Mouse (Mus musculus): Measurements from ENCODE around the gene Rarg.

The Rarg gene

GRCm38 (mm10) chr15:102270274-102270960 lies 13.1 kb upstream of the Rarg start, which contains the start of gene Gm9918:
Gene Gm9918 (plus strand): TSS chr15:102270563.
- POLR2A ChIA-PET, result interaction anchor here (0.7 to 1.8 kb wide), 20 partner anchors 8 to 200 kb away, joined by 3 to 6 read pairs (median 3); partner anchors contain the start of genes Mfsd5 (in 2 of the 4), Csad (in 1 of the 4), Espl1 (in 1 of the 4) and Pcbp2 (in 1 of the 4)
- CTCF ChIA-PET, result interaction anchor here in 3 of 4 experiments (0.6 to 1.8 kb wide), 5 partner anchors 29 to 85 kb away, joined by 3 to 7 read pairs (median 5); no protein-coding TSS in a partner anchor

- POLR2A ChIA-PET, result interaction anchor here in 2 of 4 experiments (0.6 to 2.4 kb wide), 3 partner anchors 15 to 19 kb away, joined by 3 to 6 read pairs (median 3); no protein-coding TSS in a partner anchor
- CTCF ChIA-PET, result interaction anchor here (0.5 to 1.3 kb wide), 7 partner anchors 14 to 109 kb away, joined by 4 to 11 read pairs (median 5); no protein-coding TSS in a partner anchor
Measured at GRCm38 (mm10) chr15:102265548-102265947, 8.2 kb upstream of the Rarg start.

DNA sequence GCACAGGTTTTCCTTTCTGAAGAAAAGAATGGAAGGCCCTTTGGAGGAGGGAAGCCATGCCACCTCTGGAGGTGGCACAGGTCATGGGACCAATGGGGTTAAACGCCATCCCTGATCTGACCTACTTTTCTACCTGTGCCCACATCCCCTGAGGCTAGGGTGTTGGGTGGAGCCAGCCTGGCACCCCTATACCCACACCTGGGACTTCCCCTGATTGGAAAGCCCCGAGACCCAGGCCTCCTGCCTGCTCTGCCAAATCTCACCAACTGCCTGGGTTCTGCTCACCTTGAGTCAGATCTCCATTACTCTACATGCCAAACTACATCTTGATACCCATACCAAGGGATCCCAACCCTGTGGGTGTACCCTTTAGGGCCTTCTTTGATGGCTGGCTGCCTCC lies 5.7 kb upstream of the Rarg start:
- ChIA-PET CTCF (interaction anchor here in 1 of 4 experiments (0.5 to 1.0 kb wide), 2 partner anchors 15 to 39 kb away, joined by 3 to 6 read pairs; no protein-coding TSS in a partner anchor), POLR2A (interaction anchor here in 3 of 4 experiments (0.5 to 2.2 kb wide), 15 partner anchors 8 to 1149 kb away, joined by 3 to 10 read pairs (median 3); partner anchors contain the start of gene Zfp740 (in 1 of the 3))

DNA sequence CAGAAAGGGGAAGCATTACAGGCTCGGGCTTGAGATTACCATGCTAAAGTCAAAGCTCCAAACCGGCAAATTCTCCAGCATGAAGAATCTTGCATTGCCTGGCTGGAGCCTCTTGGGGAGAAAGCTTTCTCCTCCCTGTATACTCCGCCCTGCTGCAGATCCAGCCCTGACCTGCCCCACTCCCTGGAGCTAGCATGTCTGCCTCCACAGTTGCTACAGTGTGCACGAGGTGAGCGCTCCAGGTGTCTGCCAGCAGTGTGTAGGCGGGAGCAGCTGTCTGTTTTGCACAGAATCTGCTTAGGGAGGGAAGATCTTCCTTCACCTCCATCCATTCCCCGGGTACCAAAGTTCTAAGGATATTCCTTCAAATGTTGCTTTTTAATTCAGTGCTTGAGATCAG lies 5.3 kb upstream of the Rarg start:
- POLR2A ChIA-PET, result interaction anchor here in 3 of 4 experiments (0.5 to 2.2 kb wide), 19 partner anchors 9 to 1149 kb away, joined by 3 to 10 read pairs (median 3); partner anchors contain the start of genes Map3k12 (in 1 of the 3) and Zfp740 (in 1 of the 3)
- CTCF ChIA-PET, result interaction anchor here in 2 of 4 experiments (0.5 to 1.0 kb wide), 3 partner anchors 16 to 1022 kb away, joined by 3 to 6 read pairs (median 3); no protein-coding TSS in a partner anchor

- POLR2A ChIA-PET, result interaction anchor here in 3 of 4 experiments (0.5 to 5.4 kb wide), 23 partner anchors 9 to 464 kb away, joined by 3 to 40 read pairs (median 3); partner anchors contain the start of genes Gm9918 (in 1 of the 3), Mfsd5 (in 1 of the 3), Soat2 (in 1 of the 3) and Zfp740 (in 1 of the 3)
- CTCF ChIA-PET, result interaction anchor here (0.6 to 1.6 kb wide), 13 partner anchors 12 to 151 kb away, joined by 3 to 9 read pairs (median 3); partner anchors contain the start of genes Soat2 (in 1 of the 4) and Spryd3 (in 1 of the 4)
Measured at GRCm38 (mm10) chr15:102258581-102259253, 1.4 kb upstream of the Rarg start.

- CTCF ChIA-PET, result interaction anchor here in 3 of 4 experiments (0.6 to 1.6 kb wide), 9 partner anchors 11 to 150 kb away, joined by 3 to 9 read pairs (median 3); partner anchors contain the start of genes Soat2 (in 1 of the 3) and Spryd3 (in 1 of the 3)
- POLR2A ChIA-PET, result interaction anchor here in 3 of 4 experiments (0.6 to 5.4 kb wide), 20 partner anchors 8 to 465 kb away, joined by 3 to 40 read pairs (median 3); partner anchors contain the start of genes Gm9918 (in 1 of the 3), Mfsd5 (in 1 of the 3) and Soat2 (in 1 of the 3)
Measured at GRCm38 (mm10) chr15:102258076-102258470, 756 bp upstream of the Rarg start.

- ChIA-PET CTCF (interaction anchor here in 2 of 4 experiments (0.6 to 1.4 kb wide), 2 partner anchors 18 to 21 kb away, joined by 3 to 4 read pairs; no protein-coding TSS in a partner anchor), POLR2A (interaction anchor here (0.6 to 5.4 kb wide), 11 partner anchors 10 to 64 kb away, joined by 3 to 40 read pairs (median 3); no protein-coding TSS in a partner anchor)
Measured at GRCm38 (mm10) chr15:102256431-102257201, 701 bp downstream of the Rarg start.

DNA sequence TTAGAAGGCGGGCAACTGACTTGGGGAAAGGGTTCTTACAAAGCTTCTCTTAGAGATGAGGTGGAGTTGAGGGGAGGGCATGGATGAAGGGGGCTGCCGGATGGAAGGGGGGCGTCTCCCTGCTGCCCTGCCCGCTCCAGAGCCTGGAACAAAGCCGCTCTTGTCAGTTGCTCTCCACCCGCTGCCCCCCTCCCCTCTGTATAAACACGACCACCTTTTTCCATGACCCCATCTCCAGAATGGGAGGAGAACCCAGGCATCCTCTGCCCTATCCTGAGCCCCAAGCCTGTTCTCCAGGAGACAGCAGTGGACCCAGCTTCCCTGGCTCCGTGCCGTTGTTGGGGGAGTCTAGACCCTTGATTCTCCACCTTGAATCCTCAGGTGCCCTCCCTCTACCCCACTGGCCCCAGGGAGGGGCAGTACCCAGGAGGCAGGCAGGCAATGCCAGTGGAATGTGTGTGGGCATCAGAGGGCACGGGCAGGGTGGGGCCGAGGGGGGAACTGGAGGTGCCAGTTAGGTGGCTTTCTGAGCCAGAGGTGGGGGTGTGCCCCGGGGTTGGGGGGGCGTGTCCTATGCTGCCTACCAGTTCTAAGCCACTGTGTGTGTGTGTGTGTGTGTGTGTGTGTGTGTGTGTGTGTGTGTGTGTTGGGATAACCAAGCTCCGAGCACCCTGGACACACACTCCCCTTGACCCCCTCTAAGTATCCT lies 1.6 kb downstream of the Rarg start:
- ChIA-PET CTCF (interaction anchor here in 2 of 4 experiments (0.6 to 1.4 kb wide), 2 partner anchors 17 to 20 kb away, joined by 3 to 4 read pairs; no protein-coding TSS in a partner anchor), POLR2A (interaction anchor here (0.6 to 5.4 kb wide), 12 partner anchors 9 to 63 kb away, joined by 3 to 40 read pairs (median 3); no protein-coding TSS in a partner anchor)

DNA sequence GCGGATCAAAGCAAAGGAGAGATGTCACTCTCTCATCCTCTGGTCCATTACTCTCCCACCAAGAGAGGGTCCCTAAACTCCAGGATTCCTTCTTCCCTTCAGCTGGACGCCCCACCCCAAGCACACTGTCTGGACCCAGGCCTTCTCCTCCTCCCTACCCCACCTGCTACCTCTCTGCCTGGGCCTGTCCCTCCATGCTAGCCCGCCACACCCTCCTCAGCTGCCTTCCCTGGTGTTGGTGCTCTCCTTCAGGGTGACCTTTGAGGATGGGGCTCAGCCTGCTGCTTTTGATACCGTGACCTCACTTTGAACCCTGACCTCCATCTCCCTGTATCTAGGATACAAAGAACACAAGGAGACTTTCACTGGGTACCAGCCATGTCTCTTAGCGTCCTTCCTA lies 6.8 kb downstream of the Rarg start:
- POLR2A ChIA-PET, result interaction anchor here in 3 of 4 experiments (0.6 to 3.4 kb wide), 18 partner anchors 8 to 46 kb away, joined by 3 to 18 read pairs (median 4); partner anchors contain the start of genes Csad (in 2 of the 3), Espl1 (in 1 of the 3), Gm9918 (in 1 of the 3) and Mfsd5 (in 1 of the 3)

GRCm38 (mm10) chr15:102249967-102250366 lies 7.3 kb downstream of the Rarg start:
- ChIA-PET CTCF (interaction anchor here (0.7 to 3.0 kb wide), 6 partner anchors 10 to 131 kb away, joined by 3 to 17 read pairs (median 8); no protein-coding TSS in a partner anchor), POLR2A (interaction anchor here in 3 of 4 experiments (0.9 to 3.4 kb wide), 19 partner anchors 8 to 76 kb away, joined by 3 to 18 read pairs (median 4); partner anchors contain the start of genes Csad (in 1 of the 3), Espl1 (in 1 of the 3), Gm9918 (in 1 of the 3) and Mfsd5 (in 1 of the 3))

More for the DNA sequence above, 6.8 kb downstream of the Rarg start:
- CTCF ChIA-PET, result interaction anchor here (0.5 to 3.0 kb wide), 6 partner anchors 11 to 103 kb away, joined by 3 to 17 read pairs (median 8); partner anchors contain the start of gene Pfdn5 (in 1 of the 4)

GRCm38 (mm10) chr15:102249251-102249691 lies 8.0 kb downstream of the Rarg start:
- CTCF ChIA-PET, result interaction anchor here in 3 of 4 experiments (0.6 to 3.0 kb wide), 5 partner anchors 9 to 132 kb away, joined by 3 to 17 read pairs (median 7); no protein-coding TSS in a partner anchor
- POLR2A ChIA-PET, result interaction anchor here (0.6 to 3.4 kb wide), 35 partner anchors 7 to 1134 kb away, joined by 3 to 18 read pairs (median 4); partner anchors contain the start of genes Sp1 (in 2 of the 4), Csad (in 1 of the 4), Espl1 (in 1 of the 4) and Gm9918 (in 1 of the 4)

DNA sequence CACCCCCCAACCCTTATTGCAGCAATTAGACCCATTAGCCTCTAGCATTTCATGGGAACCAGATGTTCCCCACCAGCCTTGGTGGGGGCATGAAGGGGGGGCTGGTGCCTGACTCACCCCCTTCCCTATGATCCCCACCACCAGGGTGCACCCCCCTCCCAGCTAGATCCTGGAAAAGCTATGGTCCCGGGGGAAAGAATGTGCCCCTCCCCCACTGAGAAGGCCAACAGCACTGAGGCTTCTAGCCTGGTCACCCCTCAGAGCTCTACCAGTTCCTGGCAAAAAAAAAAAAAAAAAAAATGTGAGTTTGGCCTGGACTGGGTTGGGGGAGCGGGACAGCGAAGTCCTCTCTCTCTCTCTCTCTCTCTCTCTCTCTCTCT lies 8.5 kb downstream of the Rarg start:
- CTCF ChIA-PET, result interaction anchor here (0.6 to 3.0 kb wide), 9 partner anchors 9 to 922 kb away, joined by 3 to 17 read pairs (median 5); no protein-coding TSS in a partner anchor
- POLR2A ChIA-PET, result interaction anchor here (0.6 to 3.4 kb wide), 27 partner anchors 8 to 1134 kb away, joined by 3 to 18 read pairs (median 5); partner anchors contain the start of genes Sp1 (in 2 of the 4), Csad (in 1 of the 4), Gm9918 (in 1 of the 4) and Pfdn5 (in 1 of the 4)

DNA sequence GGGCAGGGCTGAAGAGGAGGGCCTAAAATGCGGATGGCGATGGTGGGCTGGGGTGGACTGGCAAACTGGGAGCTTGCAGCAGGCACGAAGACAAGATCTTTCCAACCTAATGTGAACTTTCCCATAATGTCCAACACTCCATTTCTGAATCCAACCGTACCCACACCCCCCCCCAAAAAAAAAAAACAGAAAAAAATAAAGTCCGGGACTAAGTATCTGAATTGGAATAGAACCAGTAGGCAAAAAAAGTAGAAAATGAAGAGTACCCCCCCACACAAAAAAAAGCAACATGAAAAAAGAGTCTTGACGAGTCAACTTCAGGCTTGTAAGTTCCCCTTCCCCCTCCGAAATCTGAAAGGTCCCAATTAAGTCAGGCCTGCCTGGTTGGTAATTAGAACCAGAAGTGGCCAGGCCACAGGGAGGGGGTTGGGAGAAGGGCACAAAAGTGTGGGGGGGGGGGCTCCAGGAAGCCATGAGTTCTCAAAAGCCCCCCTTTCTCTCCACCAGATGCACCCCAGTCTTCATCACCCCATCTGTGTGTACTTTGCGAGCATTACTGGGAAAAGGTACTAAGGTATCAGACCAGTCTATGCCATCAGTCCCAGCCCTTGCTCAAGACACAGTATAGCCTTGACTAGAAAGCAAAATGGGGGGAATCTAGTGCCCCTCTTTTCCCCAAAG lies 9.0 kb downstream of the Rarg start:
- ChIA-PET CTCF (interaction anchor here (0.5 to 3.0 kb wide), 10 partner anchors 8 to 1820 kb away, joined by 3 to 17 read pairs (median 4); partner anchors contain the start of gene Gpr84 (in 1 of the 4)), POLR2A (interaction anchor here (0.7 to 3.5 kb wide), 16 partner anchors 8 to 991 kb away, joined by 3 to 40 read pairs (median 8); partner anchors contain the start of genes Gm9918 (in 1 of the 4), Rarg (in 1 of the 4) and Sp1 (in 1 of the 4))

- CTCF ChIA-PET, result interaction anchor here in 3 of 4 experiments (0.6 to 4.1 kb wide), 32 partner anchors 8 to 1819 kb away, joined by 3 to 24 read pairs (median 4); partner anchors contain the start of genes Mfsd5 (in 1 of the 3), Spryd3 (in 1 of the 3) and Tarbp2 (in 1 of the 3)
- POLR2A ChIA-PET, result interaction anchor here (0.6 to 5.3 kb wide), 76 partner anchors 8 to 1025 kb away, joined by 3 to 41 read pairs (median 5); partner anchors contain the start of genes Rarg (in 3 of the 4), Tarbp2 (in 3 of the 4), Csad (in 2 of the 4) and Eif4b (in 2 of the 4)
Measured at GRCm38 (mm10) chr15:102247252-102248130, 9.8 kb downstream of the Rarg start.
